Mouse (Mus musculus) midbrain, embryonic 16.5 days (tissue): ENCODE measurements at regions not wholly inside any gene's neighbourhood (a gene's known extent, or its start where the extent isn't known, plus 50 kb on each side); places are given as distances from the start of the nearest gene placed in this dataset.
A peak's percentile ranks its signal among the peaks of the same experiment; 100 is the strongest.

Experiments used
- ATAC-seq: fragments of 200-750 bp; cut with Nextera tagmentation; 2 replicates; pipeline ENCODE4 v1.8.0; 2017; ENCODE audit warnings: moderate TSS enrichment
- H3K27ac ChIP-seq: fragments of 300-500 bp; sonication (generic); 2 replicates; pipeline ENCODE4 v1.5.1; 2014; ENCODE audit warnings: mild to moderate bottlenecking, low read length, mixed read lengths
- H3K27me3 ChIP-seq: fragments of 300-500 bp; sonication (generic); 2 replicates; pipeline ENCODE4 v1.6.1; 2014; ENCODE audit warnings: low read depth, low read length, mixed read lengths; ENCODE audit not compliant: control insufficient read depth, insufficient read depth
- H3K36me3 ChIP-seq: fragments of 300-500 bp; sonication (generic); 2 replicates; pipeline ENCODE4 v1.6.1; 2014; ENCODE audit warnings: mild to moderate bottlenecking, low read length, moderate library complexity, mixed read lengths; ENCODE audit not compliant: control insufficient read depth, insufficient read depth
- H3K4me1 ChIP-seq: fragments of 300-500 bp; sonication (generic); 2 replicates; pipeline ENCODE4 v1.6.1; 2014; ENCODE audit warnings: mild to moderate bottlenecking, low read length, mixed read lengths; ENCODE audit not compliant: control insufficient read depth, insufficient read depth
- H3K4me2 ChIP-seq: fragments of 300-500 bp; sonication (generic); 2 replicates; pipeline ENCODE4 v1.6.1; 2014; ENCODE audit warnings: mild to moderate bottlenecking, low read length, mixed read lengths
- H3K4me3 ChIP-seq: fragments of 300-500 bp; sonication (generic); 2 replicates; pipeline ENCODE4 v1.5.1; 2014; ENCODE audit warnings: low read depth, mild to moderate bottlenecking, low read length, moderate library complexity, mixed read lengths
- H3K9ac ChIP-seq: fragments of 300-500 bp; sonication (generic); 2 replicates; pipeline ENCODE4 v1.6.1; 2014; ENCODE audit warnings: low read depth, low read length, mixed read lengths
- H3K9me3 ChIP-seq: fragments of 300-500 bp; sonication (generic); replicated peaks from 2 replicates; pipeline ENCODE4 v1.6.1; 2014; ENCODE audit warnings: mild to moderate bottlenecking, low read length, mixed read lengths; ENCODE audit not compliant: control insufficient read depth, poor library complexity, severe bottlenecking
- WGBS: fragments of 180-500 bp; shearing (Covaris S2); extraction: QIAGEN DNeasy Blood & Tissue Kit; methylation state at CpG from one replicate; pipeline ENCODE4 v1.1.7; 2014; 5-methylcytosine and 5-hydroxymethylcytosine counted together

DNA sequence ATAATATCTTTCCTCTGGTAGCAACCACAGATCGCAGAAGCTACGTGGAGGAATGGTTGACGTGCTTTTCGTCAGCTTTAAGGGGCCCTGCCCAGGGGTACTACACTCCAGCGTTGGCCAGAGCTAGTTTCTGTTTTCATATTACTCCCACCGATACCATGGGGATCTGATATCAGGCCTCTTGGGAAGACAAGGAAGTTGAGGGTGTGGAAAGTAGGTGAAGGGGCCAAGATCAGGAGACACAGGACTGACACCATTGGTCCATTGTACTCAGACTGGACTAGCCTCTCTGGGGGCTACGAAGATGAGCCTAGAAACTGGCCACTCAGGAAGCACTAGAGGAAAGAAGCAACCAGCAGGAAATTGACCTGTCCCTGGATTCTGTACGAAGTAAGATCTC is 88.0 kb downstream of the Dll1 start:
- no peak for ATAC-seq
- no peak overlapping the region for H3K4me3 ChIP-seq
- 88% methylated on average over 8 of the region's 8 CpGs for WGBS
- no peak overlapping the region for H3K4me2 ChIP-seq
- no peaks in the 10 kb centered on the region for H3K9me3 ChIP-seq
- no peaks in the 10 kb centered on the region for H3K36me3 ChIP-seq
- no peak overlapping the region for H3K9ac ChIP-seq
- no peaks in the 10 kb centered on the region for H3K27me3 ChIP-seq
- no peak overlapping the region for H3K27ac ChIP-seq
- no peaks in the 10 kb centered on the region for H3K4me1 ChIP-seq

DNA sequence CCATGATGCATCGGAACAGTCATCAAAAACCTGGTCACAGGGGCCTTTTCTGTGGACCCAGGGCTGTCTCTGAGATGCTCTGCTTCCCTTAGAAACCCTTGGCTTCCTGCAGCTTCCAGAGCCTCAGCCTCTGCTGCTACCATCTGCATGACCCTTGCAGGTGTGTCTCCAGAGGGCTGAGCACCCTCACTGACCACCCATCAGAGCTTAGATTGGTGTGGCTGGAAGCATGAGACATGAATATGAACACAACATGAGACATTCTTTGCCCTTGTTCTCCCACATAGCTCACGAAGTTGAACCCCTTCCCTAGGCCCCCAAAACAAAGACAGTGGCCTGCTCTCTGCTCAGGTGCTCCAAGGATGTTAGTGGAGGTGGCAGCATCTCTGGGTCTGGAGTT is 90.1 kb downstream of the Dll1 start:
- no peaks in the 10 kb centered on the region for H3K27me3 ChIP-seq
- H3K27ac ChIP-seq, result no peak overlapping the region
- H3K4me2 ChIP-seq, result no peak overlapping the region
- H3K4me1 ChIP-seq, result no peaks in the 10 kb centered on the region
- no peak for ATAC-seq
- H3K9me3 ChIP-seq, result no peaks in the 10 kb centered on the region
- H3K36me3 ChIP-seq, result no peaks in the 10 kb centered on the region
- WGBS, result 86% methylated on average over 2 of the region's 2 CpGs
- no peak overlapping the region for H3K9ac ChIP-seq
- H3K4me3 ChIP-seq, result no peak overlapping the region

DNA sequence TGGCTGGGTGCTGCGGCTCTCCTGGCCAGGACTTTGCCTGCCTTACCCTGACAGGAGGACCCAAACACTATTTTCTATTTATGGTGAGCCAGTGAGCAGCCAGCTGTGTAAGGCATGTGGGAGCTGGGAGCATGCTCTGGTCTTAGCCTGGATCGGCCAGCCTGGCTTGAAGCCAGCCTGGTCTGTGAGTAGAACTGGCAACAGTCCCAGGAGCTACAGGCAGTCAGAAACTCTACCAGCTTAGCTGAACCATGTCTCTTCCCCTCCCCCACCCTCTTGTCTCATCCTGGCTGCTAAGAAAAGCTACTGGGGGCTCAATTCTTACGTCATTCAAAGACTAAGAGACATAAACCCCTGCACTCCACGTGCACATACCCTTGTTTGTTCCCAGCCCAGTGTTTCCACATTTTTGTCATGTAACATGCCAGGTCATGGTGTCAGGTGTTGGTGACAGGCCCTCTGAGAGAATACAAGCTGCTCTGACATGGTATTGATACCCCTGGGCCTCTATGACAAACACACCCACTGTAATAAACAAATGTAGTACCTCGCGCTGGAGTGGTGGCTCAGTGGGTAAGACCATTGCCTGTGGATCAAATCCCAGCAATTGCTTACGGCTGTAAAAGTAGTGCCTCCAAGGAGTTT is 91.2 kb downstream of the Dll1 start:
- no peaks in the 10 kb centered on the region for H3K27me3 ChIP-seq
- ATAC-seq, result peak; percentile 88
- 48% methylated on average over 7 of the region's 7 CpGs for WGBS
- H3K9ac ChIP-seq, result no peak overlapping the region
- H3K4me1 ChIP-seq, result no peaks in the 10 kb centered on the region
- no peak overlapping the region for H3K27ac ChIP-seq
- H3K36me3 ChIP-seq, result no peaks in the 10 kb centered on the region
- no peak overlapping the region for H3K4me2 ChIP-seq
- no peak overlapping the region for H3K4me3 ChIP-seq
- no peaks in the 10 kb centered on the region for H3K9me3 ChIP-seq

DNA sequence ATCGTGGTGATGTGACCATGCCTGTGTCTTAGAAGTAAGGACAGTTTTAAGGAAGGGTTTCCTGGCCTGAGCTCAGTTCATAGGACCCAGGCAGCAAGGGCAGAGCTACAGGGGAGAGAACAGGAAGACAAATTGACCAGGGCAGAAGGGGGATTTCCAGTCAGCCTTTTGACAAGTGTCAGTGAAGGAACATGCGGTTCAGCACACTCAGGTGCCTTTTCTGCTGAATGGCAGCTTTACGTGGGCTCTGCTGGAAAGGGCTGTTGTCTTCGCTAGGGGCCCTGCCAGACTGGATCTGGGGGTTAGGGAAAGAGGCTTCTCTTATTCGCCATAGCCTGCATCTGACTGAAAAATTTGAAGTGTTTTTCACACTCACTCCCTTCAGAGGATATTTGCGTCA is 106.8 kb downstream of the Dll1 start:
- Histone ChIP-seq H3K4me2 (no peak overlapping the region), H3K9me3 (no peaks in the 10 kb centered on the region), H3K4me3 (no peak overlapping the region), H3K9ac (no peak overlapping the region), H3K4me1 (no peaks in the 10 kb centered on the region), H3K27ac (no peak overlapping the region), H3K36me3 (no peaks in the 10 kb centered on the region), H3K27me3 (no peaks in the 10 kb centered on the region)
- no peak for ATAC-seq
- 72% methylated on average over 6 of the region's 6 CpGs for WGBS

DNA sequence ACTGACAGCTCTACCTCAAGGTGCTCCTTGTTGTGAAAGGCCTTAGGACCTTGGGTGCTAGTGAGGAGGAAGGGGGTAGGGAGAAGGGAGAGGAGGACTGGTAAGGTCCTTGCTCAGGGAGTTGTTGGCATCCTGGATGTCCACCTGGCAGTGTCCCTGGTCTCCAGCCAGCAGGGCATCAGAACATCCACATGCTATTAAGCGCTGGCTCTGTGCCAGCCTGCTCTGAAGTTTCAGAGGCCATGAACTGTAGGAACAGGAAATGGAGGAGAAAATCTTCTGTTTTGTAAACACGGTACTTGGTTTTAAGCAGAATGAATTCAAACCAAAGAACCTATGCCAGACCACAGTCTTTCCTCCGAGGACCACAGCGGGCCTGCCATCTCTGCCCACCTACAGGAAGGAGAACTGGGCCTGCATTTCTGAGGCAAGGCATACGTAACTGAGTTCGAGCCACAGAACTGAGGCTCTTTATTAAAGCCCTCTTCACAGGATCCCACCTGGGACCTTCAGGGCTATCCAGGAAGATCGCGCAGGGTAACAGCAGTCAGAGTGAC is 107.5 kb downstream of the Dll1 start:
- ATAC-seq, result no peak
- WGBS, result 87% methylated on average over 8 of the region's 8 CpGs

DNA sequence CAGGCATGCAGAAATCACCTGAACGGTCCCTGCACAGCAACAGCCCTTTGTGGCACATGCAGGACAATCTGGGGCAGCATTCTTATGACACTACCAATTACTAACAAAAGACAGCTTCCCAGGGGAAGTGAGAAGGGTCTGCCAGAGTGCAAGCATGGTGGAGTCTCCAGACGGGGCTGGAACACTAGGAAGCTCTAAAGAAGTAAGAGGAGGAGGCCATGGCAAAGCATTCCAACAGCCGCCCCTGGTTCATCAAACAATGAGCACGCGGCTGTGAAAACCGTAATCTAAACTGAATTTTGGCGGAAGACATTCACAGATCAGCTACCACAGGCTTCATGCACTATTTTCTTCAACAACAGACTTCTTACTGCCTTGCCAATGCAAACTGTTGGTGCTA is 109.0 kb downstream of the Dll1 start:
- WGBS, result 72% methylated on average over 7 of the region's 7 CpGs
- Histone ChIP-seq H3K36me3 (no peaks in the 10 kb centered on the region), H3K27ac (no peak overlapping the region), H3K9me3 (no peaks in the 10 kb centered on the region), H3K27me3 (no peaks in the 10 kb centered on the region), H3K4me3 (no peak overlapping the region), H3K4me1 (no peaks in the 10 kb centered on the region), H3K9ac (no peak overlapping the region), H3K4me2 (no peak overlapping the region)
- ATAC-seq, result no peak

More for the DNA sequence above, 107.5 kb downstream of the Dll1 start:
- H3K27ac ChIP-seq, result no peak overlapping the region
- no peaks in the 10 kb centered on the region for H3K27me3 ChIP-seq
- H3K36me3 ChIP-seq, result no peaks in the 10 kb centered on the region
- H3K4me2 ChIP-seq, result no peak overlapping the region
- no peak overlapping the region for H3K4me3 ChIP-seq
- no peaks in the 10 kb centered on the region for H3K4me1 ChIP-seq
- no peaks in the 10 kb centered on the region for H3K9me3 ChIP-seq
- H3K9ac ChIP-seq, result no peak overlapping the region

DNA sequence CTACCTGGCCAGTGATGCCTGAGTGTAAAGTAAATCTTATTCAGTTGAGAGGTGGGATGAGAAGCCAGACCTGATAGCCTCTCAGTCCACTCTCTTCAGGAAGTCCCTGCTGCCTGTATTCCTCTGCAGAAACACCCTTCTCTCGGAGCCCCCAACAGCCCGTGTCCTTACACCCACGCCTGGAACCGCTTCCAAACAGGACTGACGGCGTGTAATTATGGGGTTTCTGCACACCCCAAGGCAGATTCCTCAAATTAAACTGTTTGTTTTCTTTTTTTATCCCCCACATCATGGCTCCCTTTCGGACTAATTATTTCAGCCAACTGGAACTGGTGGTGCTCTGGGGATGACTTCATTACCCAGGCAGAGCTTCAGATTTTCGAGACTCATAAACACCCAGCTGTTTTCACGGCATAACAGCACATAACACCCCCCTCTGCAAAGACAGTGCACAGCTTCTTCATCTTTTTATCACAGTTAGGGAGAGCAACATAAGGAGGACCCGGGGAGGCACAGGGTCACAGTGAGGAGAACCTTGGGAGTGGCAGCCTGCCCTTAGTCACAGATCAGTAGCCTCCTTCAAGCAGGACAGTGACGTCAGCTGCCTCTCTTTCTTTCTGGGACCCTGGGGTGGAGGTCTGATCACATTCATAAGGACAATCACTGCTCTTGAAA is 117.1 kb downstream of the Dll1 start:
- H3K27ac ChIP-seq, result no peak overlapping the region
- no peak for ATAC-seq
- no peaks in the 10 kb centered on the region for H3K9me3 ChIP-seq
- no peak overlapping the region for H3K4me2 ChIP-seq
- WGBS, result 59% methylated on average over 11 of the region's 11 CpGs
- H3K27me3 ChIP-seq, result no peaks in the 10 kb centered on the region
- no peak overlapping the region for H3K9ac ChIP-seq
- H3K4me1 ChIP-seq, result no peaks in the 10 kb centered on the region
- no peak overlapping the region for H3K4me3 ChIP-seq
- H3K36me3 ChIP-seq, result no peaks in the 10 kb centered on the region

DNA sequence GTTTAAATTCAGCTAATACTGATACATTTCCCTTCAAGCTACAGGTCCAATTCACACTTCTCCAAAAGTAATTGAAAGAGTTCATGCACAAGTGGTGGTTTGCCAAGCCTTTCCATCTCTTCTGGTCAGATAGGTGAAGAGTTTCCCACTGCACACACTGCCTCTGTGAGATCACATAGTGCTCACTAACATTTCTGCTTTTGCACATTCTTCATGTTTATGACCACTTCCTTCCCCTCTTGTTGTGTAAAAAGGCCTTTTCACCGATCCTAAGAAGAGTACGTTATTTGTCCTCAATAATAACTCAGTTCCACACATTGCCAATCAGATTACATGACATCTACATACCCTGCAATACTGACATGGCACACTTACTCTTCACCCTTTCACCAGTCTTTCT is 120.8 kb downstream of the Dll1 start:
- Histone ChIP-seq H3K4me1 (no peaks in the 10 kb centered on the region), H3K4me2 (no peak overlapping the region), H3K27ac (no peak overlapping the region), H3K9ac (no peak overlapping the region), H3K27me3 (no peaks in the 10 kb centered on the region), H3K36me3 (no peaks in the 10 kb centered on the region), H3K4me3 (no peak overlapping the region), H3K9me3 (no peaks in the 10 kb centered on the region)
- ATAC-seq, result no peak
- WGBS, result 91% methylated on average over 2 of the region's 2 CpGs

DNA sequence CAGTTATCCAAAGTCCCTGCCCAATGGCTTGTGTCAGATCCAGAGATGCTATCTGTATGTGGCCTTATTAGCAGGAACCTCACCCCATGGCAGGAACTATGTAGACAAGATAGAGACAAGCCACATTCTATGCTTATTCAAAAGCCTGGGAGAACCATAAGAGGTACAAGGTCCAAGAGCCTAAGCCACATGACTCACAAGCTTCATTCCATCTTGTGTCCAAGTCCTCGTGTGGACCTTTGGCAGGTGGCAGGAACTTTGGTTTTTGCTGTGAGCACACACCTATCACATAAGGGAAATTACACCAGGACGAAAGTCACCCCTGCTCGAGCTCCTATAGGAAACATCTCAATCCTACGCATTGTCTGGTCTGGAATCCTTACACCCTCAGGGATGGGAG is 122.9 kb downstream of the Dll1 start:
- Histone ChIP-seq H3K27me3 (no peaks in the 10 kb centered on the region), H3K27ac (no peak overlapping the region), H3K9me3 (no peaks in the 10 kb centered on the region), H3K4me1 (no peaks in the 10 kb centered on the region), H3K9ac (no peak overlapping the region), H3K4me2 (no peak overlapping the region), H3K4me3 (no peak overlapping the region), H3K36me3 (no peaks in the 10 kb centered on the region)
- no peak for ATAC-seq
- WGBS, result 98% methylated on average over 4 of the region's 4 CpGs
